Mouse (Mus musculus): Measurements from ENCODE around the gene Btbd11.

GRCm38 (mm10) chr10:85469341-85469740 is 82.7 kb downstream of the Btbd11 start:
- no peak for TF ChIP-seq CTCF (IDR thresholded peaks at IDR 0.05; ENCODE audit: extremely low read depth, insufficient read depth, low read length)
- no peak for TF ChIP-seq POLR2A (IDR thresholded peaks at IDR 0.05; ENCODE audit: extremely low read depth, insufficient read depth, low read length)

Data from cortical plate, adult 2 months (tissue).